23 mouse cellular contexts compared by ENCODE assay signal in genomic region chr1:188330406-188330805, GRCm38 (mm10).
DNase-seq lines count a peak whose midpoint lies in the region; ATAC-seq and TF ChIP-seq lines count a peak whose summit lies in the region.
"Had no signal": no experiment of that assay in that cellular context is flagged by ENCODE, and none has a peak within 500 bp of the region (broad histone marks: within the 10 kb centered on the region; RNA-seq: fewer than 3 reads in every experiment).

No protein-coding gene starts in this region.

- H3ac ChIP-seq in C2C12 (ENCODE audit: control insufficient read depth, insufficient read length, low read depth) = no peak overlapping the region

- H3K4me3 ChIP-seq in intestine, embryonic 16.5 days (ENCODE audit: low read length) = no peak overlapping the region
- no peak overlapping the region for H3K4me3 ChIP-seq in intestine, postnatal 0 days (ENCODE audit: low read depth, low read length)
- no peak overlapping the region for H3K4me3 ChIP-seq in C2C12 (ENCODE audit: insufficient read depth, poor library complexity, severe bottlenecking)
- no peak overlapping the region for H3K4me3 ChIP-seq in stomach, embryonic 16.5 days (replicated peaks; ENCODE audit: low read length)
- no peak overlapping the region for H3K4me3 ChIP-seq in midbrain, embryonic 13.5 days (replicated peaks)
- H3K4me3 ChIP-seq: forebrain, embryonic 10.5 days; forebrain, embryonic 13.5 days; gastrocnemius, adult 2 months; hindbrain, embryonic 12.5 days; hindbrain, embryonic 15.5 days had no signal

- no peaks in the 10 kb centered on the region for H3K36me3 ChIP-seq in intestine, embryonic 16.5 days (ENCODE audit: control insufficient read depth, insufficient read depth, low read length)
- H3K36me3 ChIP-seq in intestine, postnatal 0 days (ENCODE audit: control insufficient read depth, insufficient read depth) = no peaks in the 10 kb centered on the region
- no peaks in the 10 kb centered on the region for H3K36me3 ChIP-seq in C2C12 (ENCODE audit: control insufficient read depth, insufficient read depth)
- H3K36me3 ChIP-seq in stomach, embryonic 16.5 days (ENCODE audit: control insufficient read depth, insufficient read depth, low read length) = no peaks in the 10 kb centered on the region
- H3K36me3 ChIP-seq in midbrain, embryonic 13.5 days = no peaks in the 10 kb centered on the region
- H3K36me3 ChIP-seq: forebrain, embryonic 10.5 days; G1E; hindbrain, embryonic 12.5 days; hindbrain, embryonic 15.5 days had no signal

- TF ChIP-seq CTCF in intestine, postnatal 0 days (IDR thresholded peaks at IDR 0.05; ENCODE audit: low read depth) = no peak
- TF ChIP-seq CTCF in C2C12 (IDR thresholded peaks at IDR 0.05; ENCODE audit: control insufficient read depth, insufficient read depth, insufficient read length) = no peak

- ATAC-seq in intestine, embryonic 16.5 days = 0 out of 2 replicates have a peak, but pooled peaks have one; percentile 31
- no peak for ATAC-seq in intestine, postnatal 0 days
- ATAC-seq in stomach, embryonic 16.5 days (ENCODE audit: insufficient read depth, low FRiP score) = peak; percentile 56; the same call in 1 of the 2 replicates
- ATAC-seq in midbrain, embryonic 13.5 days = no peak
- ATAC-seq: forebrain, embryonic 13.5 days; forebrain, embryonic 16.5 days; Patski had no signal

- H3K4me1 ChIP-seq in intestine, embryonic 16.5 days (ENCODE audit: control insufficient read depth, insufficient read depth, low read length) = no peaks in the 10 kb centered on the region
- no peaks in the 10 kb centered on the region for H3K4me1 ChIP-seq in intestine, postnatal 0 days (replicated peaks; ENCODE audit: control insufficient read depth, insufficient read depth, low read length)
- no peaks in the 10 kb centered on the region for H3K4me1 ChIP-seq in stomach, embryonic 16.5 days (ENCODE audit: control insufficient read depth, insufficient read depth, low read length)
- H3K4me1 ChIP-seq in midbrain, embryonic 13.5 days (replicated peaks) = no peaks in the 10 kb centered on the region
- H3K4me1 ChIP-seq: hindbrain, embryonic 12.5 days; hindbrain, embryonic 15.5 days had no signal

- H3K79me3 ChIP-seq in C2C12 (ENCODE audit: low read depth) = no peaks in the 10 kb centered on the region

- H3K4me2 ChIP-seq in intestine, embryonic 16.5 days (ENCODE audit: low read depth, low read length) = no peak overlapping the region
- H3K4me2 ChIP-seq in intestine, postnatal 0 days (replicated peaks; ENCODE audit: low read depth) = no peak overlapping the region
- H3K4me2 ChIP-seq in stomach, embryonic 16.5 days (ENCODE audit: low read depth, low read length) = no peak overlapping the region
- H3K4me2 ChIP-seq in midbrain, embryonic 13.5 days (replicated peaks) = no peak overlapping the region
- H3K4me2 ChIP-seq: forebrain, embryonic 13.5 days; heart, embryonic 11.5 days; hindbrain, embryonic 12.5 days; hindbrain, embryonic 15.5 days had no signal

- WGBS in intestine, embryonic 16.5 days = 70% methylated on average over 2 of the region's 2 CpGs
- 47% methylated on average over 2 of the region's 2 CpGs for WGBS in intestine, postnatal 0 days
- 67% methylated on average over 2 of the region's 2 CpGs for WGBS in stomach, embryonic 16.5 days
- 97% methylated on average over 2 of the region's 2 CpGs for WGBS in midbrain, embryonic 13.5 days

- no peak for DNase-seq in adipocyte (ENCODE audit: low spot score)
- DNase-seq: adrenal gland, adult 8-10 months; adrenal gland, postnatal 36 days; cerebellum, adult 18-20 months; cerebellum, adult 9-10 months; cerebellum, postnatal 14 days; gastrocnemius, adult 2 months; gastrocnemius, postnatal 14 days; heart, adult 11 months had no signal

- no peaks in the 10 kb centered on the region for H3K9me3 ChIP-seq in intestine, embryonic 16.5 days (ENCODE audit: control insufficient read depth, low read length)
- no peaks in the 10 kb centered on the region for H3K9me3 ChIP-seq in intestine, postnatal 0 days (ENCODE audit: control insufficient read depth)
- no peaks in the 10 kb centered on the region for H3K9me3 ChIP-seq in stomach, embryonic 16.5 days (replicated peaks; ENCODE audit: control insufficient read depth, low read length)
- no peaks in the 10 kb centered on the region for H3K9me3 ChIP-seq in midbrain, embryonic 13.5 days
- H3K9me3 ChIP-seq: forebrain, embryonic 10.5 days; forebrain, embryonic 13.5 days; hindbrain, embryonic 12.5 days; hindbrain, embryonic 15.5 days had no signal

- no peak overlapping the region for H3K9ac ChIP-seq in intestine, embryonic 16.5 days (ENCODE audit: low read depth, low read length)
- H3K9ac ChIP-seq in intestine, postnatal 0 days (ENCODE audit: low read depth, low read length) = no peak overlapping the region
- H3K9ac ChIP-seq in stomach, embryonic 16.5 days (ENCODE audit: low read length) = no peak overlapping the region
- no peak overlapping the region for H3K9ac ChIP-seq in midbrain, embryonic 13.5 days (replicated peaks)
- H3K9ac ChIP-seq: forebrain, embryonic 13.5 days; hindbrain, embryonic 12.5 days; hindbrain, embryonic 15.5 days had no signal

- no peaks in the 10 kb centered on the region for H3K79me2 ChIP-seq in C2C12 (ENCODE audit: control insufficient read depth, insufficient read depth)

- no peaks in the 10 kb centered on the region for H3K27me3 ChIP-seq in intestine, embryonic 16.5 days (replicated peaks; ENCODE audit: control insufficient read depth, insufficient read depth, low read length)
- no peaks in the 10 kb centered on the region for H3K27me3 ChIP-seq in intestine, postnatal 0 days (replicated peaks; ENCODE audit: control insufficient read depth, insufficient read depth, low read length)
- no peaks in the 10 kb centered on the region for H3K27me3 ChIP-seq in C2C12 (ENCODE audit: control insufficient read depth, insufficient read depth, insufficient read length)
- H3K27me3 ChIP-seq in stomach, embryonic 16.5 days (ENCODE audit: control insufficient read depth, insufficient read depth, low read length) = no peaks in the 10 kb centered on the region
- no peaks in the 10 kb centered on the region for H3K27me3 ChIP-seq in midbrain, embryonic 13.5 days
- H3K27me3 ChIP-seq: CH12.LX; forebrain, embryonic 13.5 days; hindbrain, embryonic 12.5 days; hindbrain, embryonic 15.5 days had no signal

- H3K27ac ChIP-seq in intestine, embryonic 16.5 days (ENCODE audit: low read length) = no peak overlapping the region
- no peak overlapping the region for H3K27ac ChIP-seq in intestine, postnatal 0 days (ENCODE audit: low read depth, low read length)
- H3K27ac ChIP-seq in stomach, embryonic 16.5 days (ENCODE audit: low read length) = no peak overlapping the region
- no peak overlapping the region for H3K27ac ChIP-seq in midbrain, embryonic 13.5 days
- H3K27ac ChIP-seq: forebrain, embryonic 10.5 days; forebrain, embryonic 13.5 days; gastrocnemius, adult 2 months; hindbrain, embryonic 12.5 days; hindbrain, embryonic 15.5 days had no signal

TF ChIP-seq in C2C12, 6 proteins besides CTCF, POLR2A, EP300 and RAD21:
- no peak for TF ChIP-seq MYOD1 (IDR thresholded peaks at IDR 0.05; ENCODE audit: control insufficient read depth, insufficient read length, low read depth)
- no peak for TF ChIP-seq FOSL1 (IDR thresholded peaks at IDR 0.05; ENCODE audit: insufficient read depth, low read length, poor library complexity, severe bottlenecking)
- peak; percentile 25 for TF ChIP-seq CEBPB (IDR thresholded peaks at IDR 0.05; ENCODE audit: low read depth)
- TF ChIP-seq MAX (IDR thresholded peaks at IDR 0.05) = no peak

Comparison
In these comparisons a context has a peak if more than half of its experiments do, and no peak if none do; other contexts are left out.
1. ATAC-seq: peak in intestine, embryonic 16.5 days (single experiment) and stomach, embryonic 16.5 days (single experiment); none in intestine, postnatal 0 days (single experiment) and midbrain, embryonic 13.5 days (single experiment).